Mouse (Mus musculus) inflammation-experienced regulatory T-cells (primary cell): ENCODE results near the gene 1700113H08Rik. TPM values are rescaled to one million over a fixed set of nuclear protein-coding genes. Genes with fewer than 3 reads are reported as not detected.

Experiments used
- polyA plus RNA-seq, 2 experiments: library from polyadenylated mRNA; unstranded; fragments of 100-300 nt; shearing (Covaris generic); gene quantifications; one replicate each; pipeline ENCODE4 v1.2.1; 2017

The 1700113H08Rik gene
- not detected for polyA plus RNA-seq

DNA sequence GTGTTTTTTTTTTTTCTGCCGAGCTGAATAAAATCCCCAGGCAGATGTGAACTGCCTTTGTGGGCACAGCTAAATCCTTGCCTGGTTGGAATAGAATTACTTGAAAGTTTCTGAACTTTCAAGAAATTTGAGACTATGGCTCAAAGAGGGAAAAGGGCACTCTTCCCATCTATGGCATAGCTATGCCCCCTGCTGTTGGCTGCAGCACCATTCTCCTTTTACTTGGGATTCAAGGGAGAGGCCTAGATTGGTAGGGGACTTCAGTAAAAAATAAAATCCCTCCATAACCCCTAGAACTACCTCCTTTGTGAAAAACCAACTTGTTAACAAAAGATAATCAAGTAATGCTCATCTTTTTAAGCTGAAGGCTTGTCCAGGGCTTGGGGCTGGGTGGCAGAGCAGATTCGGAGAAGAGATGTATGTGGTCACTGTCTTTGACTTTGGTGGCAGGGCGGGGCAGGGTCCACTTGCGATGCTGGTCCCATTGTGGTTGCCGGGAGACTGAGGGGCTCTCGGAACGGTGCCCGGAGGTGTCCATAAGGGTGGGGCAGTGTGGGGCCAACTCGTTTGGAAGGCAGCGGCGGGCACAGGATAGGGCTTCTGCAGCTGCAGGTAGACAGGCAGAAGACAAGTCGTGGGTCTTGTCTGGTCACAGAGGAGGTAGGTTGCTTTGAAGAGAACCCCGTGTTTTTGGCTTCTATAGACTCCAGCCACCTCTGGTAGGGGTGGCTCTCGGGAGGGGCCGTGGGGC lies at the start of gene 1700113H08Rik:
Gene 1700113H08Rik (plus strand): TSS at position 546 of the 751 bp plus-strand sequence.

Other genes starting within 250 kb of the 1700113H08Rik start
- 1 to 10 TPM in 1 of 2 experiments, under 1 TPM in 1; 0.06 to 2.2 TPM for gene Stab2, start 50.0 kb upstream of the 1700113H08Rik start, polyA plus RNA-seq